Mouse (Mus musculus): ENCODE measurements around the gene Rora. TPM values are rescaled to one million over a fixed set of nuclear protein-coding genes. Genes with fewer than 3 reads are reported as not detected.

The Rora gene
- polyA plus RNA-seq, 1 experiment from 2014 or later = 12.5 TPM

- H3K27ac ChIP-seq = no peak overlapping the region
- 82% methylated on average over 8 of the region's 8 CpGs for WGBS
- no peaks in the 10 kb centered on the region for H3K9me3 ChIP-seq
- H3K27me3 ChIP-seq = no peaks in the 10 kb centered on the region
- no peak overlapping the region for H3K9ac ChIP-seq
- H3K36me3 ChIP-seq = no peaks in the 10 kb centered on the region
- no peak overlapping the region for H3K4me3 ChIP-seq
- no peaks in the 10 kb centered on the region for H3K4me1 ChIP-seq
- no peak overlapping the region for H3K4me2 ChIP-seq (replicated peaks)
- no peak for ATAC-seq (ENCODE audit: insufficient number of reproducible peaks, insufficient read depth, low FRiP score, low TSS enrichment)
Observed at GRCm38 (mm10) chr9:68724636-68725285, 71.2 kb downstream of the Rora start.

- no peaks in the 10 kb centered on the region for H3K36me3 ChIP-seq
- H3K27ac ChIP-seq = no peak overlapping the region
- H3K4me3 ChIP-seq = no peak overlapping the region
- H3K27me3 ChIP-seq = no peaks in the 10 kb centered on the region
- H3K9ac ChIP-seq = no peak overlapping the region
- ATAC-seq (ENCODE audit: insufficient number of reproducible peaks, insufficient read depth, low FRiP score, low TSS enrichment) = no peak
- H3K9me3 ChIP-seq = peaks cover 6% of the 10 kb centered on the region; the same call in 1 of the 2 replicates
- H3K4me1 ChIP-seq = no peaks in the 10 kb centered on the region
- no peak overlapping the region for H3K4me2 ChIP-seq (replicated peaks)
- WGBS = 84% methylated on average over 11 of the region's 11 CpGs
Observed at GRCm38 (mm10) chr9:68727166-68727855, 73.7 kb downstream of the Rora start.

GRCm38 (mm10) chr9:68731438-68731837, 77.9 kb downstream of the Rora start:
- no peak overlapping the region for H3K27ac ChIP-seq
- 63% methylated on average over 1 of the region's 1 CpGs for WGBS
- no peaks in the 10 kb centered on the region for H3K4me1 ChIP-seq
- H3K36me3 ChIP-seq = no peaks in the 10 kb centered on the region
- H3K4me3 ChIP-seq = no peak overlapping the region
- no peaks in the 10 kb centered on the region for H3K27me3 ChIP-seq
- ATAC-seq (ENCODE audit: insufficient number of reproducible peaks, insufficient read depth, low FRiP score, low TSS enrichment) = no peak
- no peak overlapping the region for H3K9ac ChIP-seq
- H3K4me2 ChIP-seq (replicated peaks) = no peak overlapping the region
- peaks cover 8% of the 10 kb centered on the region; the same call in 1 of the 2 replicates for H3K9me3 ChIP-seq

GRCm38 (mm10) chr9:68732929-68733328, 79.3 kb downstream of the Rora start:
- H3K4me1 ChIP-seq = no peaks in the 10 kb centered on the region
- H3K4me2 ChIP-seq (replicated peaks) = no peak overlapping the region
- no peak overlapping the region for H3K4me3 ChIP-seq
- ATAC-seq (ENCODE audit: insufficient number of reproducible peaks, insufficient read depth, low FRiP score, low TSS enrichment) = no peak
- H3K27me3 ChIP-seq = no peaks in the 10 kb centered on the region
- H3K9me3 ChIP-seq = peaks cover 8% of the 10 kb centered on the region; the same call in 1 of the 2 replicates
- WGBS = 85% methylated on average over 4 of the region's 4 CpGs
- no peak overlapping the region for H3K9ac ChIP-seq
- H3K27ac ChIP-seq = no peak overlapping the region
- H3K36me3 ChIP-seq = no peaks in the 10 kb centered on the region

GRCm38 (mm10) chr9:68735886-68736285, 82.3 kb downstream of the Rora start:
- Histone ChIP-seq H3K9ac (no peak overlapping the region), H3K27ac (no peak overlapping the region), H3K4me2 (replicated peaks) (no peak overlapping the region), H3K36me3 (no peaks in the 10 kb centered on the region), H3K4me1 (no peaks in the 10 kb centered on the region), H3K4me3 (no peak overlapping the region), H3K27me3 (no peaks in the 10 kb centered on the region), H3K9me3 (peaks cover 8% of the 10 kb centered on the region; the same call in 1 of the 2 replicates)
- ATAC-seq (ENCODE audit: insufficient number of reproducible peaks, insufficient read depth, low FRiP score, low TSS enrichment) = no peak
- WGBS = 49% methylated on average over 5 of the region's 5 CpGs

GRCm38 (mm10) chr9:68737197-68737736, 83.7 kb downstream of the Rora start:
- Histone ChIP-seq H3K36me3 (no peaks in the 10 kb centered on the region), H3K4me3 (no peak overlapping the region), H3K4me1 (no peaks in the 10 kb centered on the region), H3K27me3 (no peaks in the 10 kb centered on the region), H3K9me3 (peaks cover 3% of the 10 kb centered on the region; the same call in 1 of the 2 replicates), H3K4me2 (replicated peaks) (no peak overlapping the region), H3K27ac (no peak overlapping the region), H3K9ac (no peak overlapping the region)
- ATAC-seq (ENCODE audit: insufficient number of reproducible peaks, insufficient read depth, low FRiP score, low TSS enrichment) = no peak
- 87% methylated on average over 9 of the region's 9 CpGs for WGBS

GRCm38 (mm10) chr9:68745931-68746646, 92.5 kb downstream of the Rora start:
- 83% methylated on average over 11 of the region's 11 CpGs for WGBS

GRCm38 (mm10) chr9:68756976-68757375, 103.4 kb downstream of the Rora start:
- no peak for ATAC-seq (ENCODE audit: insufficient number of reproducible peaks, insufficient read depth, low FRiP score, low TSS enrichment)
- Histone ChIP-seq H3K36me3 (no peaks in the 10 kb centered on the region), H3K9me3 (no peaks in the 10 kb centered on the region)

More at GRCm38 (mm10) chr9:68745931-68746646, 92.5 kb downstream of the Rora start:
- H3K9me3 ChIP-seq = no peaks in the 10 kb centered on the region
- no peaks in the 10 kb centered on the region for H3K27me3 ChIP-seq
- ATAC-seq (ENCODE audit: insufficient number of reproducible peaks, insufficient read depth, low FRiP score, low TSS enrichment) = no peak
- H3K4me1 ChIP-seq = no peaks in the 10 kb centered on the region
- no peak overlapping the region for H3K4me2 ChIP-seq (replicated peaks)
- no peaks in the 10 kb centered on the region for H3K36me3 ChIP-seq
- no peak overlapping the region for H3K27ac ChIP-seq
- no peak overlapping the region for H3K9ac ChIP-seq
- H3K4me3 ChIP-seq = no peak overlapping the region

GRCm38 (mm10) chr9:68759324-68759723, 105.7 kb downstream of the Rora start:
- peaks cover 40% of the 10 kb centered on the region for H3K4me1 ChIP-seq
- ATAC-seq (ENCODE audit: insufficient number of reproducible peaks, insufficient read depth, low FRiP score, low TSS enrichment) = no peak

More at GRCm38 (mm10) chr9:68756976-68757375, 103.4 kb downstream of the Rora start:
- no peak overlapping the region for H3K9ac ChIP-seq
- H3K4me2 ChIP-seq (replicated peaks) = no peak overlapping the region
- peaks cover 19% of the 10 kb centered on the region for H3K4me1 ChIP-seq
- no peaks in the 10 kb centered on the region for H3K27me3 ChIP-seq
- no peak overlapping the region for H3K4me3 ChIP-seq
- no peak overlapping the region for H3K27ac ChIP-seq
- 48% methylated on average over 2 of the region's 2 CpGs for WGBS

GRCm38 (mm10) chr9:68760329-68760728, 106.7 kb downstream of the Rora start:
- peaks cover 47% of the 10 kb centered on the region for H3K4me1 ChIP-seq

More at GRCm38 (mm10) chr9:68759324-68759723, 105.7 kb downstream of the Rora start:
- no peak overlapping the region for H3K4me3 ChIP-seq
- H3K9me3 ChIP-seq = no peaks in the 10 kb centered on the region
- H3K36me3 ChIP-seq = no peaks in the 10 kb centered on the region
- no peak overlapping the region for H3K27ac ChIP-seq
- H3K27me3 ChIP-seq = no peaks in the 10 kb centered on the region
- H3K4me2 ChIP-seq (replicated peaks) = no peak overlapping the region
- 72% methylated on average over 8 of the region's 8 CpGs for WGBS
- no peak overlapping the region for H3K9ac ChIP-seq

GRCm38 (mm10) chr9:68760876-68761275, 107.3 kb downstream of the Rora start:
- no peak overlapping the region for H3K4me2 ChIP-seq (replicated peaks)
- H3K36me3 ChIP-seq = no peaks in the 10 kb centered on the region
- H3K27ac ChIP-seq = no peak overlapping the region
- no peaks in the 10 kb centered on the region for H3K27me3 ChIP-seq
- peaks cover 42% of the 10 kb centered on the region for H3K4me1 ChIP-seq
- H3K4me3 ChIP-seq = no peak overlapping the region
- no peak overlapping the region for H3K9ac ChIP-seq
- 49% methylated on average over 3 of the region's 3 CpGs for WGBS
- ATAC-seq (ENCODE audit: insufficient number of reproducible peaks, insufficient read depth, low FRiP score, low TSS enrichment) = no peak
- H3K9me3 ChIP-seq = no peaks in the 10 kb centered on the region

More at GRCm38 (mm10) chr9:68760329-68760728, 106.7 kb downstream of the Rora start:
- Histone ChIP-seq H3K27ac (no peak overlapping the region), H3K27me3 (no peaks in the 10 kb centered on the region), H3K9me3 (no peaks in the 10 kb centered on the region), H3K4me3 (no peak overlapping the region), H3K9ac (no peak overlapping the region), H3K36me3 (no peaks in the 10 kb centered on the region), H3K4me2 (replicated peaks) (no peak overlapping the region)
- WGBS = 67% methylated on average over 4 of the region's 4 CpGs
- no peak for ATAC-seq (ENCODE audit: insufficient number of reproducible peaks, insufficient read depth, low FRiP score, low TSS enrichment)
